Mouse (Mus musculus): ENCODE data around the gene Ms4a4b. TPM values are rescaled to one million over a fixed set of nuclear protein-coding genes. Genes with fewer than 3 reads are reported as not detected.
"Not testable (repeated sequence)": the region's sequence is repeated elsewhere in the genome, so short reads cannot be mapped to it uniquely, and the experiment has no call there.

Ms4a4b gene
- total RNA-seq, 2 experiments from 2014 or later, result 0.20 TPM; not detected in 1

GRCm38 (mm10) chr19:11496361-11496760, 53.0 kb downstream of the Ms4a4b start:
- DNase-seq (ENCODE audit: extremely low spot score in 1 of 2, low spot score in 2 of 2), result no peak
- Histone ChIP-seq H3K4me3 (no peak overlapping the region), H3K27ac (no peak overlapping the region)
- no peak for TF ChIP-seq CTCF (IDR thresholded peaks at IDR 0.05)
- intact Hi-C loops (cut with DNase I), result no loop called here

GRCm38 (mm10) chr19:11497300-11497699, 53.9 kb downstream of the Ms4a4b start:
- intact Hi-C loops (cut with DNase I); DNase-seq (ENCODE audit: extremely low spot score in 1 of 2, low spot score in 2 of 2); H3K27ac ChIP-seq; H3K4me3 ChIP-seq: not testable (repeated sequence)

- DNase-seq (ENCODE audit: extremely low spot score in 1 of 2, low spot score in 2 of 2), result no peak
- no peak for TF ChIP-seq CTCF (IDR thresholded peaks at IDR 0.05)
- no peak overlapping the region for H3K4me3 ChIP-seq
- no peak overlapping the region for H3K27ac ChIP-seq
- intact Hi-C loops (cut with DNase I), result loop anchor here (5.0 kb wide), 1 partner anchor 47 kb away; no protein-coding TSS in a partner anchor
Measured at GRCm38 (mm10) chr19:11500796-11501195, 57.4 kb downstream of the Ms4a4b start.

GRCm38 (mm10) chr19:11501326-11501725, 58.0 kb downstream of the Ms4a4b start:
- DNase-seq (ENCODE audit: extremely low spot score in 1 of 2, low spot score in 2 of 2), result no peak
- H3K4me3 ChIP-seq, result no peak overlapping the region
- intact Hi-C loops (cut with DNase I), result loop anchor here (5.0 kb wide), 1 partner anchor 46 kb away; no protein-coding TSS in a partner anchor
- TF ChIP-seq CTCF (IDR thresholded peaks at IDR 0.05), result no peak
- H3K27ac ChIP-seq, result no peak overlapping the region

GRCm38 (mm10) chr19:11504857-11505256, 61.5 kb downstream of the Ms4a4b start:
- intact Hi-C loops (cut with DNase I), result loop anchor here (5.0 kb wide), 1 partner anchor 42 kb away; no protein-coding TSS in a partner anchor

GRCm38 (mm10) chr19:11513458-11513857, 70.1 kb downstream of the Ms4a4b start:
- intact Hi-C loops (cut with DNase I), result no loop called here
- H3K4me3 ChIP-seq, result no peak overlapping the region

More at GRCm38 (mm10) chr19:11504857-11505256, 61.5 kb downstream of the Ms4a4b start:
- DNase-seq (ENCODE audit: extremely low spot score in 1 of 2, low spot score in 2 of 2), result no peak
- Histone ChIP-seq H3K27ac (no peak overlapping the region), H3K4me3 (no peak overlapping the region)
- TF ChIP-seq CTCF (IDR thresholded peaks at IDR 0.05), result no peak

GRCm38 (mm10) chr19:11516246-11516645, 72.9 kb downstream of the Ms4a4b start, which contains the start of gene Ms4a6b:
TSS of gene Ms4a6b (plus strand) at chr19:11516512.
- TF ChIP-seq CTCF (IDR thresholded peaks at IDR 0.05), result no peak
- no peak for DNase-seq (ENCODE audit: extremely low spot score in 1 of 2, low spot score in 2 of 2)
- H3K27ac ChIP-seq, result no peak within 1 kb of the TSS
- intact Hi-C loops (cut with DNase I), result no loop called here
- no peak within 1 kb of the TSS for H3K4me3 ChIP-seq

More at GRCm38 (mm10) chr19:11513458-11513857, 70.1 kb downstream of the Ms4a4b start:
- no peak for DNase-seq (ENCODE audit: extremely low spot score in 1 of 2, low spot score in 2 of 2)
- no peak for TF ChIP-seq CTCF (IDR thresholded peaks at IDR 0.05)
- H3K27ac ChIP-seq, result no peak overlapping the region

Other genes with a start within 250 kb of the Ms4a4b start
- gene Ms4a13, start 246.8 kb upstream of the Ms4a4b start, total RNA-seq (2021), result not detected
- gene Ms4a12, start 211.1 kb upstream of the Ms4a4b start, total RNA-seq (2021), result not detected
- gene Ms4a1, start 177.3 kb upstream of the Ms4a4b start, total RNA-seq (2021), result not detected
- not detected for gene Ms4a5, start 159.7 kb upstream of the Ms4a4b start, total RNA-seq (2021)
- gene Ms4a14, start 129.1 kb upstream of the Ms4a4b start, total RNA-seq (2021), result not detected
- under 1 TPM; 0.42 to 0.77 TPM for gene Ms4a7, start 107.4 kb upstream of the Ms4a4b start, total RNA-seq (2021)
- 1 to 10 TPM in 1 of 2 experiments, under 1 TPM in 1; 0.57 to 1.6 TPM for gene Ms4a4a, start 68.0 kb upstream of the Ms4a4b start, total RNA-seq (2021)
- gene Ms4a4c, start 38.8 kb upstream of the Ms4a4b start, total RNA-seq (2021), result under 1 TPM in 1 of 2 experiments, not detected in 1; 0.34 TPM
- 1 to 10 TPM; 1.4 to 2.3 TPM for gene Ms4a6c, start 25.8 kb downstream of the Ms4a4b start, total RNA-seq (2021)
- gene Gm8369, start 42.4 kb downstream of the Ms4a4b start, total RNA-seq (2021), result 1 to 10 TPM; 1.3 to 1.5 TPM
- 1 to 10 TPM; 1.7 to 2.9 TPM for gene Ms4a6b, start 73.0 kb downstream of the Ms4a4b start, total RNA-seq (2021)
- gene Ms4a4d, start 93.2 kb downstream of the Ms4a4b start, total RNA-seq (2021), result not detected
- gene Ms4a6d, start 161.3 kb downstream of the Ms4a4b start, total RNA-seq (2021), result 1 to 10 TPM; 1.2 to 1.7 TPM
- not detected for gene Ms4a2, start 180.2 kb downstream of the Ms4a4b start, total RNA-seq (2021)
- gene Ms4a3, start 197.3 kb downstream of the Ms4a4b start, total RNA-seq (2021), result not detected
- not detected for gene Oosp2, start 217.0 kb downstream of the Ms4a4b start, total RNA-seq (2021)
- not detected for gene Oosp1, start 247.6 kb downstream of the Ms4a4b start, total RNA-seq (2021)